Mouse (Mus musculus) ES-Bruce4 (cell line): Measurements from ENCODE around the gene Ddx28.

ENCODE experiments used
- CTCF ChIP-seq: IDR thresholded peaks from one replicate; pipeline ENCODE4 v1.8.1; 2011; ENCODE audit warnings: low read depth, low read length
- EP300 ChIP-seq: IDR thresholded peaks from 2 replicates; pipeline ENCODE4 v1.6.1; 2011; ENCODE audit warnings: low read depth, low read length; ENCODE audit not compliant: insufficient read depth

- no peak for TF ChIP-seq CTCF
- no peak for TF ChIP-seq EP300
Observed at GRCm38 (mm10) chr8:106046872-106047559, 35.3 kb upstream of the Ddx28 start.
